Mouse (Mus musculus): Measurements from ENCODE around the gene Tbc1d1.

DNA sequence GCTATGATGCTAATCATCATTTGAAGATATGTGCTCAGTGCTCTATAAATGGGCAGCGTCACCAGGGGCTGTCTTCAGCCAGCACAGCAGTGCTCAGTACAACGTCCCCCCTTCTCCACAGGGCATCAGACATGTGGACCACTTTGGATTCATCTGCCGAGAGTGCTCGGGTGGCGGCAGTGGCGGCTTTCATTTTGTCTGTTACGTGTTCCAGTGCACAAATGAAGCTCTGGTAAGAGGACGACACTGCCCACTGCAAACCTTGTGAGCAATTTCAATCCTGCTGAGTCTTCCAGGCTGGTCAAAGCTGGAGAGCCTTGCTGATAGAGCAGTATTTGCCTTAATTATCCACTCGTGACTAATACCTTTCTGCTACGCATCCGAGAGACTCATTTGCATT is 107.2 kb downstream of the Tbc1d1 start:
- TF ChIP-seq POLR2A (IDR thresholded peaks at IDR 0.05; ENCODE audit: borderline replicate concordance, extremely low read depth, low read depth, low read length) (no peak), CTCF (IDR thresholded peaks at IDR 0.05; ENCODE audit: insufficient read depth, low read length) (no peak)

All from lung, adult 2 months (tissue).